Mouse (Mus musculus): ENCODE measurements around the gene Nr6a1.

Nr6a1 gene

DNA sequence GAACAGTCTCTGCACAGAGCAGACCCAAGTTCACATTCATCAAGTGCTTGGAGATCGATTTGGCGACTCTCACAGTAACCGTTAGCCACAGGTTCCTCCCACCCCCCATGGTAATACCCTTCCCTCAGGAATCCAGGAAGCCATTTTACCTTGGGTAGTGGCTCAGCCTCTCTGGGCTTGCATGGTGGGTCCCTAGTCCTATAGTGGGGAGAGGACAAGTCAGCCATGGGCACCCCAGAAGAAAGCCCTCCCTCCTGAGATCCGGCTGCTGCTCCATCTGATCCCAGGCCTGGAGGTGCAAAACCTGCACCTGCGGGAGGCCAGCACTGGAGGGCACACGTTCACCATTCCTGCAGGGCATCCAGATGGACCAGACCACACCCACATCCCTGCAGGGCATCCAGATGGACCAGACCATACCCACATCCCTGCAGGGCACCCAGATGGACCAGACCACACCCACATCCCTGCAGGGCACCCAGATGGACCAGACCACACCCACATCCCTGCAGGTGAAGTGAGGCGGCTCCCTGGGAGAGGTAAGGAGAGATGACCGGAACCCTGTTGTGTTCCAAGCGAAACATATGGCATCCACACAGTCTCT lies 252.0 kb downstream of the Nr6a1 start:
- DNase-seq (ENCODE audit: low spot score in 2 of 2), result no peak

All from frontal cortex, postnatal 10 days (tissue).